Mouse (Mus musculus) G1E (cell line): ENCODE measurements around the gene Hoxa3.

Experiments
- CTCF ChIP-seq: IDR thresholded peaks from 2 replicates; pipeline ENCODE4 v1.5.1; 2012; ENCODE audit warnings: low read depth, low read length, inconsistent platforms, mixed read lengths
- GATA1 ChIP-seq: IDR thresholded peaks from 2 replicates; pipeline ENCODE4 v1.6.1; 2012; ENCODE audit warnings: borderline replicate concordance, low read length, inconsistent platforms, mixed read lengths
- TAL1 ChIP-seq: conservative IDR thresholded peaks from 2 replicates; pipeline ENCODE4 v1.6.1; 2012; ENCODE audit warnings: low read depth, low read length, inconsistent platforms, mixed read lengths

- TF ChIP-seq TAL1 (no peak), GATA1 (no peak), CTCF (no peak)
Measured at GRCm38 (mm10) chr6:52217459-52217768, 4.3 kb upstream of the Hoxa3 start.
